Mouse (Mus musculus) forebrain, embryonic 10.5 days (tissue): Measurements from ENCODE around the gene Ier3. TPM values are rescaled to one million over a fixed set of nuclear protein-coding genes. Genes with fewer than 3 reads are reported as not detected.

Experiments
- DNase-seq: peaks from one replicate; pipeline ENCODE4 v3.0.0-alpha.2; 2017; ENCODE audit warnings: low spot score; ENCODE audit errors: extremely low spot score
- H3K27ac ChIP-seq: fragments of 300-500 bp; sonication (generic); 2 replicates; pipeline ENCODE4 v1.5.1; 2016; ENCODE audit warnings: mild to moderate bottlenecking
- H3K27me3 ChIP-seq: fragments of 300-500 bp; sonication (generic); 2 replicates; pipeline ENCODE4 v1.6.1; 2016; ENCODE audit warnings: mild to moderate bottlenecking; ENCODE audit not compliant: poor library complexity, severe bottlenecking
- H3K36me3 ChIP-seq: fragments of 300-500 bp; sonication (generic); replicated peaks from 2 replicates; pipeline ENCODE4 v1.6.1; 2016; ENCODE audit warnings: mild to moderate bottlenecking, moderate library complexity
- H3K4me1 ChIP-seq: fragments of 300-500 bp; sonication (generic); 2 replicates; pipeline ENCODE4 v1.6.1; 2016
- H3K4me3 ChIP-seq: fragments of 300-500 bp; sonication (generic); 2 replicates; pipeline ENCODE4 v1.5.1; 2016; ENCODE audit warnings: mild to moderate bottlenecking, moderate library complexity
- H3K9me3 ChIP-seq: fragments of 300-500 bp; sonication (generic); 2 replicates; pipeline ENCODE4 v1.6.1; 2016; ENCODE audit warnings: mild to moderate bottlenecking, moderate library complexity
- WGBS: fragments of 180-500 bp; shearing (Covaris S2); methylation state at CpG from one replicate; pipeline ENCODE4 v1.1.7; 2016; 5-methylcytosine and 5-hydroxymethylcytosine counted together
- polyA plus RNA-seq: library from polyadenylated mRNA; unstranded; fragments of >200 nt; fragmentation: Nextera tagmentation; extraction: Ambion mirVana; gene quantifications from 2 replicates; pipeline ENCODE4 v1.2.1, GENCODE M21; 2016

Ier3 gene
- 4.6 and 5.3 TPM in 2 replicates for polyA plus RNA-seq

DNA sequence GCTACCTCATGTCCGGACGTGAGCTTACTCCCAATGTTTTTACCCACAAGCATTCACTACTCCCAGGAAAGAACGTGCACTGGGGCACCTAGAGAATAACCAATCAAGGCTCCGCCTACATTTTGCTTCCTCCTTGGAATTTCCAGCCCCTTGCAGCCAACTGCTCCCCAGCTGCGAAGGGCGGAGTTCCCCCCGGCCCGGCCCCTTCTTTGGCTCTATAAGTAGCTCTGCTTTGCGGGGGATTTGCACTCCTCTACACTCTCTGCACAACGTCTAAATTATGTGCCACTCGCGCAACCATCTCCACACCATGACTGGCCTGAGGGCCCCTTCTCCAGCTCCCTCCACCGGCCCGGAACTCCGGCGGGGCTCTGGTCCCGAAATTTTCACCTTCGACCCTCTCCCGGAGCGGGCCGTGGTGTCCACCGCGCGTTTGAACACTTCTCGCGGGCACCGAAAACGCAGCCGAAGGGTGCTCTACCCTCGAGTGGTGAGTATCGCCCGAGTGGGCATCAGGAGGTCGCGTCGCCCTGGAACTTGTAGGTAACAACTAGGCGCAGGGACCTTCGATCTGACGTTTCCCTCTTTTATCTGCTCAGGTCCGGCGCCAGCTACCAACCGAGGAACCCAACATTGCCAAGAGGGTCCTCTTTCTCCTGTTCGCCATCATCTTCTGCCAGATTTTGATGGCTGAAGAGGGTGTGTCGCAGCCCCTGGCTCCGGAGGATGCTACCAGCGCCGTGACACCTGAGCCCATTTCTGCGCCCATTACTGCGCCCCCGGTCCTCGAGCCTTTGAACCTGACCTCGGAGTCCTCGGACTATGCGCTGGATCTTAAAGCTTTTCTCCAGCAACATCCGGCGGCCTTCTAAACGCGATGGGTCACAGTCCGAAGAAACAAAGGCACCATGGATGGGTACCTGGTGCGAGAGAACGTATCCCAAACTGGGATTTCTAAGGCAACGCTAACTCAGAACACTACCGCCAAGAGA, at the start of gene Ier3:
Gene Ier3 (plus strand): TSS at position 246 of the 992 bp plus-strand sequence.
- Histone ChIP-seq H3K4me3 (peak within 1 kb of the TSS; percentile 74), H3K27ac (peak within 1 kb of the TSS; percentile 92), H3K27me3 (peaks cover 32% of the 10 kb centered on the region), H3K9me3 (no peaks in the 10 kb centered on the region), H3K36me3 (peaks cover 22% of the 10 kb centered on the region), H3K4me1 (peaks cover 53% of the 10 kb centered on the region)
- WGBS = under 1% methylated on average over 62 of the region's 62 CpGs
- DNase-seq = peak; percentile 82

DNA sequence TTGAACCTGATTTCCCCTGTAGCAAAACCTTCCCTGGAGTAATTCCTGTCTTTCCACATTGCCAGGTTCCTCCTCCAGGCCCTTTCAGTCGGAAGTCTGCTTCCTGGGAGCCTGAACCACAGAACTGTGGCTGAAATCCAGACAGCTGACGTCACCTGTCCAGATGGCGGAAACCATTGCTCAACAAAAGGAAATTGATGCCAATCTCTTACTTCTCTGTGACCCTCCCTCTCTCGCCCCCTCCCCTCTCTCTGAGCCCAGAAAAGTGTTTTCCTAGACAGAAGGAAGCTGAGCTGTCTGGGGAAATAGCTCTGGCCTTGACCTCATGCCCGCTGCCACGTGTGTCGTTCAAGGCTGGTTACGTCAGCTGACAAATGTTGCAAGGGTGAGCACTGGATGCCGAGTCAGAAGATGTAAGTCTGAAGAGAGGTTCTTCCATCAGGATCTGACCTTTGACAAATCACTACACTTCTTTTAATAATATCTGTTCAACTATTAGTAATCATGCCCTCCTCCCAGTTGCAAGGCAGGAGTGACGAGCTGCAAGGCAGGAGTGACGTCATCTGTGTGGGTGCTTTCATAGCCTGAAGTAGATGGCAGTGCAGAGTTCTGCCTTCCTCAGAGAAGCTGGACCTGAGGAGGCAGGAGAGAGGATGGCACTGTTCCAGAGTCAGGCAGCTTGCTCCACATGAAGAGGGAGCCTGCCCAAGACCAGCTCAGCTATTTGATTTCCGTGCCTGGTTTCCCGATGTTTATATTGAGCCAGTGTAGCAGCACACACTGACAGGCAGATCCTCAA, 44.5 kb upstream of the Ier3 start:
- Histone ChIP-seq H3K27ac (no peak overlapping the region), H3K27me3 (no peaks in the 10 kb centered on the region), H3K4me3 (no peak overlapping the region), H3K36me3 (no peaks in the 10 kb centered on the region), H3K4me1 (peaks cover 8% of the 10 kb centered on the region), H3K9me3 (no peaks in the 10 kb centered on the region)
- 74% methylated on average over 13 of the region's 13 CpGs for WGBS
- no peak for DNase-seq

DNA sequence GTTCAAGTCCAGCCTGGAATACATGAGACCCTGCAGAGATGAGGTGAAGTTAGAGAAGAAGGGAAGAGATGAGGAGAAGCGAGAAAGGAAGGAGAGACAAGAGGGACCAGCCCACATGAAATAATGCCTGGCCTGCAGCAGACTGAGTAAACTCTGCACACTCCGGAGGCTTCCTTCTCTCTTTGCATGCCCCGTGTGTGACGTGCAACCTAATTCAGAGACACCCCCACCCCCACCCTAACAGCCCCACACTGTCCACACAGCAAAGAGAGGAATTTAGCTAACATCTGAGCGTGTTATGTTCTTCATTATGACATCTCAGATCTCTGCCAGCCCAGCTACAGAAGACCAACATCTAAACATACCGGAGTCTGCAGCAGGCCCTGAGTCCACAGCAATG, 42.5 kb upstream of the Ier3 start:
- no peak for DNase-seq
- Histone ChIP-seq H3K4me3 (no peak overlapping the region), H3K36me3 (no peaks in the 10 kb centered on the region), H3K27ac (no peak overlapping the region), H3K27me3 (no peaks in the 10 kb centered on the region), H3K4me1 (peaks cover 8% of the 10 kb centered on the region), H3K9me3 (no peaks in the 10 kb centered on the region)
- WGBS = 81% methylated on average over 6 of the region's 6 CpGs

GRCm38 (mm10) chr17:35779466-35780205, 41.8 kb upstream of the Ier3 start:
- no peaks in the 10 kb centered on the region for H3K27me3 ChIP-seq
- DNase-seq = no peak
- no peak overlapping the region for H3K4me3 ChIP-seq
- H3K9me3 ChIP-seq = no peaks in the 10 kb centered on the region
- 75% methylated on average over 10 of the region's 10 CpGs for WGBS
- H3K36me3 ChIP-seq = no peaks in the 10 kb centered on the region
- peaks cover 8% of the 10 kb centered on the region for H3K4me1 ChIP-seq
- H3K27ac ChIP-seq = no peak overlapping the region

DNA sequence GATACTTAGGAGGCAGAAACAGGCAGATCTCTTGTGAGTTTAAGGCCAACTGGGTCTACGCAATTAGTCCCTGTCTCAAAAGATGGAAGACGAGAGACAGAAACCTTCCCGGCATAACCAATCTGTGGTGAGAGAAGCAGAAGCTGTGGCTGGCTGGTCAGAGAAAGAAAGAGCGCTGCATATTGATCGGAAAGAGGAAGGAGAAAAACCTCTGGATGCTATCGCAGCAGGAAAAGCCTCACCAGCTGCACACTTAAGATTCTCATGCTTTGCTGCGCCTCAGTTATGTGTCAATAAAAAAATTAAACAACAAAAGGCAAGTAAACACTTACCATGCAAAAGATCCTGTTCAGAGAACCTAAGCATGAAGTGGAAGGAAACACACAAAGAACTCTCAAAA, 41.1 kb upstream of the Ier3 start:
- 94% methylated on average over 7 of the region's 7 CpGs for WGBS
- no peak for DNase-seq
- Histone ChIP-seq H3K36me3 (no peaks in the 10 kb centered on the region), H3K27me3 (no peaks in the 10 kb centered on the region), H3K4me3 (no peak overlapping the region), H3K27ac (no peak overlapping the region), H3K9me3 (no peaks in the 10 kb centered on the region), H3K4me1 (peaks cover 8% of the 10 kb centered on the region)

DNA sequence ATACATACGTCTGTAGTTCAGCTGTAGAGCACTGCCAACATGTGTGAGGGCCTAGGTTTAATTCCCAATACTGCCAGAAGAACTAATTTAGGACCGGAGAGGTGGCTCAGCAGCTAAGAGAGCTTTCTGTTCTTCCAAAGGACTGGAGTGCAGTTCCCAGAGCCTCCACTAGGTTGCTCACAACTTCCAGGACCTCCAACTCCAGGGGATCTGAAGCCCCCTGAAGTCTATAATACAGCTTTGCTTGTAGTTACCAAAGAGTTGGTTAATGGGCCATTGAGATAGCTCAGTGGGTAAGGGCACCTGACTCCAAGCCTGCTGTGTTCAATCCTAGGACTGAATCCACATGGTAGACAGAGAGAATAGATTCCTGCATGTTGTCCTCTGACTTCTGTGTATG, 39.1 kb upstream of the Ier3 start:
- H3K4me1 ChIP-seq = peaks cover under 1% of the 10 kb centered on the region; the same call in 1 of the 2 replicates
- H3K9me3 ChIP-seq = no peaks in the 10 kb centered on the region
- H3K27ac ChIP-seq = no peak overlapping the region
- 78% methylated on average over 2 of the region's 2 CpGs for WGBS
- H3K4me3 ChIP-seq = no peak overlapping the region
- no peaks in the 10 kb centered on the region for H3K27me3 ChIP-seq
- no peaks in the 10 kb centered on the region for H3K36me3 ChIP-seq
- peak; percentile 26 for DNase-seq

DNA sequence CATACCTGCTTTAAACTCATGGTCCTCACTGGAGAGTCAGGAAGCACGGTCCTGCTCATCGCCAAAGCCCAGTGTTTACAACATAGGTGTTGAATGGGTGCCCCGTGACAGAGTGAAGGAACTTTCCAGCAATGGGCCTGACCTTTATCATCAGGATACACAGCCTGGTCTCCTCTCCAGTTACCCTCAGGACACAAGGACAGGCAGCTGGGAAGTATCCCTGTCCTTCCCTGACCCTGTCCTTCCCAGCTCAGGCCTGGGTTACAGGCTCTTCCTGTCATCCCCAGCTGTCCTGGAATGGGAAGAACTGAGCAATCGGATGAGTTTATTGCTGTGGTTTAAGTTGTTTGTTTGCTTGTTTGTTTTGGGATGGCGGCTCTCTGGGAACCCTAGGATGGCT, 38.6 kb upstream of the Ier3 start:
- no peaks in the 10 kb centered on the region for H3K36me3 ChIP-seq
- DNase-seq = no peak
- no peaks in the 10 kb centered on the region for H3K4me1 ChIP-seq
- no peak overlapping the region for H3K27ac ChIP-seq
- H3K27me3 ChIP-seq = no peaks in the 10 kb centered on the region
- H3K4me3 ChIP-seq = no peak overlapping the region
- WGBS = 93% methylated on average over 5 of the region's 5 CpGs
- no peaks in the 10 kb centered on the region for H3K9me3 ChIP-seq

DNA sequence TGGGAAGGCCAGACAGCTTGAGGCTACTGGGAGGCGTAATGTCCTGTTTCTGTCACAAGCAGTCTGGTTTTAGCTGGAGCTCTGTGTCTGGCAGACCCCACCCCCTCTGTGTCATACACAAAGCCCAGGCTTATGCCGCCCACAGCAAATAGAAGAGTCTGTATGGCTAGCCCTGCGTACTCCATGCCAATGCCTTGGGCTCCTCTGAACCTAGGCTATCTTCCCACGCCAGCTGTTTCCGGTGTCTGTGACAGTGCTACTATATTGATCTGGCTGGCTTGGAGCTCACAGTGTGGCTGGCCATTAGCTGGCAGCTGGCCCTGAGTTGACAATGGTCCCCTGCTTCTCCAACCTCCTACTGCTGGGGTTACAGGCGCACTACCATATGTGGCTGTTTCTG, 37.5 kb upstream of the Ier3 start:
- H3K36me3 ChIP-seq = no peaks in the 10 kb centered on the region
- H3K9me3 ChIP-seq = no peaks in the 10 kb centered on the region
- no peaks in the 10 kb centered on the region for H3K27me3 ChIP-seq
- H3K4me1 ChIP-seq = no peaks in the 10 kb centered on the region
- H3K27ac ChIP-seq = no peak overlapping the region
- WGBS = 89% methylated on average over 6 of the region's 6 CpGs
- DNase-seq = no peak
- no peak overlapping the region for H3K4me3 ChIP-seq

DNA sequence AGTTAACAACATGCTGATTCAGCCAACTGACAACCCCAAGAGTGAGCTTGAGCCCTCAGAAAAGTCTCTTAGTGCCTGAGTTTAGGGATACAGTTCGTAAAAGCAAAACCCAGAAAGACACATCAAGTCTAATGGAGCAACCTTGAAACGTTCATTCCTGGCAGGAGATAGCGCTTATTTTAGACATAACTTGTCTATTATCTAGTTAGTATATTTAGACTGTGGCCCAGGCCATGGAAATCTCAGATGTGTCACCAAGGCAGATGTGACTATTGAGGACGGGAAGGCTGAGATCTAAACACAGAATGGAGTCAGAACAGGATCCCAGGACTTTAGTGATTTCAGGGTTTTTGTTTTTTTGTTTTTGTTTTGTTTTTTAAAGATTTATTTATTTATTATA, 36.3 kb upstream of the Ier3 start:
- Histone ChIP-seq H3K9me3 (no peaks in the 10 kb centered on the region), H3K27ac (no peak overlapping the region), H3K36me3 (no peaks in the 10 kb centered on the region), H3K4me3 (no peak overlapping the region), H3K4me1 (no peaks in the 10 kb centered on the region), H3K27me3 (no peaks in the 10 kb centered on the region)
- no peak for DNase-seq
- 87% methylated on average over 4 of the region's 4 CpGs for WGBS

GRCm38 (mm10) chr17:35787493-35787892, 34.0 kb upstream of the Ier3 start:
- H3K9me3 ChIP-seq = no peaks in the 10 kb centered on the region
- DNase-seq = no peak
- no peaks in the 10 kb centered on the region for H3K27me3 ChIP-seq
- no peak overlapping the region for H3K4me3 ChIP-seq
- no peaks in the 10 kb centered on the region for H3K4me1 ChIP-seq
- no peaks in the 10 kb centered on the region for H3K36me3 ChIP-seq
- H3K27ac ChIP-seq = no peak overlapping the region

DNA sequence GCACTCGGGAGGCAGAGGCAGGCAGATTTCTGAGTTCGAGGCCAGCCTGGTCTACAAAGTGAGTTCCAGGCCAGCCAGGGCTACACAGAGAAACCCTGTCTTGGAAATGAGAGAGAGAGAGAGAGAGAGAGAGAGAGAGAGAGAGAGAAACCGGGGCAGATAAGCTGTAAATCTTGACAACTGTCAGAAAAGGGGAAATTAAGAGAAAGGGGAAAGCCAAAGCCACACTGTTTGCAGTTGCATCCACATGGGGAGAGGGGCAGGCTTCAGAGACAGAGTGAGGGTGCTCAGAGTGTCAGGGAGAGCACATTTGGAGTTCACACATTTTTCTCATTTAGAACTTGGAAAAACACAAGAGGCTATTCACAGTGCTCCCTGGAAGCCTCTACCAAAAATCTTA, 33.5 kb upstream of the Ier3 start:
- Histone ChIP-seq H3K9me3 (no peaks in the 10 kb centered on the region), H3K36me3 (no peaks in the 10 kb centered on the region), H3K4me3 (no peak overlapping the region), H3K4me1 (no peaks in the 10 kb centered on the region), H3K27ac (no peak overlapping the region), H3K27me3 (no peaks in the 10 kb centered on the region)
- WGBS = 84% methylated on average over 3 of the region's 3 CpGs
- DNase-seq = no peak

DNA sequence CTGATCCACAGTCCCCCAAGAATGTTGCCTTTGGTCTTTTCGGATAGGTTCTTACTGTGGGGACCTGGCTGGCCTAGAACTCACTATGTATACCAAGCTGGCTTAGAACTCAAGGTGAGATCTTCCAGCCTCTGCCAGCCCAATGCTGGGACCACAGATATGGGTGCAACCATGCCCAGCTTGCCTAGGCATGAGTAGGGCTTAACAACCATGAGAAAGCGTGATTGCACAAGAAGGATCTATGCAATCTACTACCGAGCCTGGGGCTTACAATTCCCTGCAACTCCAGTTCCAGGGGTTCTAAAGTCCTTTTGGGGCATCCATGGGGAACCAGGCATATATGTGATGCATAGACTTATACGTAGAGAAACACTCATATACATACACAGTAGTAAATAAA, 30.6 kb upstream of the Ier3 start:
- 90% methylated on average over 4 of the region's 4 CpGs for WGBS
- Histone ChIP-seq H3K36me3 (no peaks in the 10 kb centered on the region), H3K4me1 (no peaks in the 10 kb centered on the region), H3K27ac (no peak overlapping the region), H3K27me3 (no peaks in the 10 kb centered on the region), H3K4me3 (no peak overlapping the region), H3K9me3 (no peaks in the 10 kb centered on the region)
- DNase-seq = no peak
